Mouse (Mus musculus) E14TG2a.4 (cell line): Measurements from ENCODE around the gene Mfsd4b4.

Experiments
- CTCF ChIP-seq: conservative IDR thresholded peaks from 2 replicates; pipeline ENCODE4 v1.5.1; 2014; ENCODE audit warnings: low read length
- NANOG ChIP-seq: IDR thresholded peaks from 2 replicates; pipeline ENCODE4 v1.6.1; 2014; ENCODE audit warnings: borderline replicate concordance, low read length, mixed read lengths

GRCm38 (mm10) chr10:39865509-39865908 is 33.5 kb downstream of the Mfsd4b4 start:
- TF ChIP-seq CTCF = no peak
- no peak for TF ChIP-seq NANOG
